Mouse (Mus musculus) stomach, adult 2 months (tissue): ENCODE measurements around the gene Olfr146. TPM values are rescaled to one million over a fixed set of nuclear protein-coding genes. Genes with fewer than 3 reads are reported as not detected.

ENCODE experiments used
- polyA plus RNA-seq: library from polyadenylated mRNA; depleted of rRNA; stranded (reverse); fragments of >200 nt; gene quantifications from 2 replicates; pipeline ENCODE4 v1.2.3, GENCODE M21; 2012; rRNA removed

Gene Olfr146
- not detected in 2 replicates for polyA plus RNA-seq

DNA sequence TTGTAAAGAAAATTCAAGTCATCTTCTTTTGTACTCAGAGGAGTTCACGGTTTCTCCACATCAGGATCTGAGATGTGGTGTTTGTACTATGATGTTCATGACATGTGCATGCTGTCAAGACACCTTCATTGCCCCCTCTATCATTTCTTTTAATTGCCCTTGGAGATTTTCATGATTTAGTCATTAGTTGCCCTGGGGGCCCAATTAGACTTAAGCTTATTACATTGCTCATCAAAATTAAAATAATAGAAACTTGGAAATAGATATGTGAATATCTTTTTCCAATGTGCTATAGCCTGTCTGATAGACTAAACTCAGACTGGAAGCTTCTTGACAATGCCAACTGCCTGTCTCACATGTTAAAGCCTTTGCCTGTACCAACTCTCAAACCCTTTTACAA is at the start of gene Olfr146:
Gene Olfr146, minus strand, starts transcription at position 101 of the 400 bp plus-strand sequence.

GRCm38 (mm10) chr9:39064851-39065250 is 41.7 kb upstream of the Olfr146 start, which contains the start of gene Olfr937:
Gene Olfr937, minus strand, starts transcription at chr9:39064951.

GRCm38 (mm10) chr9:38999583-38999982 is 23.6 kb downstream of the Olfr146 start, which contains the start of gene Olfr935:
Gene Olfr935, minus strand, starts transcription at chr9:38999683.

DNA sequence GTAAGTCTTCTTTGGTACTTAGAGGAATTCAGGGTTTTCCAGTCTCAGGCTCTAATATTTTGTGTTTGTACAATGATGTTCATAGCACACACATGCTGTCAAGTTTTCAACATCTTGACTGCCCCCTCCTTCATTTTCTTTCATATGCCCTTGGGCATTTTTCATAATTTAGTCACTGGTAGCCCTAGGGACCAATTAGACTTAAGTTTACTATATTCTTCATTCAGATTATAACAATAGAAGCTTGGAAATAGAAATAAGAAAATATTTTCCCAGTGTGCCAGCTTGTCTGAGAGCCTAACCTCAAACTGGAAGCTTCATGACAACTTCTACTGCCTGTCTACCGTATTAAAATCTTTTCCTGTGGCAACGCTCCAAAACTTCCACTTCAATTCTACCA is 35.0 kb downstream of the Olfr146 start, which contains the start of gene Olfr934:
Gene Olfr934, minus strand, starts transcription at position 101 of the 400 bp plus-strand sequence.

GRCm38 (mm10) chr9:38972013-38972412 is 51.2 kb downstream of the Olfr146 start, which contains the start of gene Olfr933:
Gene Olfr933, plus strand, starts transcription at chr9:38972313.

Other genes with a start within 250 kb of the Olfr146 start
- gene Olfr922, start 208.8 kb downstream of the Olfr146 start, polyA plus RNA-seq, result not detected in 2 replicates
- gene Olfr923, start 196.8 kb downstream of the Olfr146 start, polyA plus RNA-seq, result not detected in 2 replicates
- gene Olfr924, start 178.9 kb downstream of the Olfr146 start, polyA plus RNA-seq, result not detected in 2 replicates
- gene Olfr26, start 168.3 kb downstream of the Olfr146 start, polyA plus RNA-seq, result not detected in 2 replicates
- not detected in 2 replicates for gene Olfr926, start 146.3 kb downstream of the Olfr146 start, polyA plus RNA-seq
- not detected in 2 replicates for gene Olfr930, start 93.6 kb downstream of the Olfr146 start, polyA plus RNA-seq
- not detected in 2 replicates for gene Olfr933, start 51.1 kb downstream of the Olfr146 start, polyA plus RNA-seq
- gene Olfr934, start 35.1 kb downstream of the Olfr146 start, polyA plus RNA-seq, result not detected in 2 replicates
- gene Olfr935, start 23.7 kb downstream of the Olfr146 start, polyA plus RNA-seq, result not detected in 2 replicates
- gene Olfr937, start 41.6 kb upstream of the Olfr146 start, polyA plus RNA-seq, result not detected in 2 replicates
- gene Olfr938, start 55.5 kb upstream of the Olfr146 start, polyA plus RNA-seq, result not detected in 2 replicates
- gene Olfr27, start 104.8 kb upstream of the Olfr146 start, polyA plus RNA-seq, result not detected in 2 replicates
- not detected in 2 replicates for gene Olfr943, start 142.9 kb upstream of the Olfr146 start, polyA plus RNA-seq
- gene Olfr944, start 178.5 kb upstream of the Olfr146 start, polyA plus RNA-seq, result not detected in 2 replicates
- not detected in 2 replicates for gene Olfr1537, start 226.6 kb upstream of the Olfr146 start, polyA plus RNA-seq